Mouse (Mus musculus) CD4-positive, CD25-positive, alpha-beta regulatory T cell, adult 2 months (primary cell): ENCODE data around the gene Disp1.

ENCODE experiments used
- DNase-seq: peaks from one replicate; pipeline ENCODE4 v3.0.0-alpha.2; 2012; ENCODE audit warnings: low read depth, low spot score

Gene Disp1

GRCm38 (mm10) chr1:183163512-183164189 is 57.7 kb downstream of the Disp1 start:
- no peak for DNase-seq

- DNase-seq: no peak
Observed at GRCm38 (mm10) chr1:183161057-183161456, 60.3 kb downstream of the Disp1 start.

- DNase-seq: no peak
Observed at GRCm38 (mm10) chr1:183160188-183160587, 61.1 kb downstream of the Disp1 start.

GRCm38 (mm10) chr1:183159183-183159582 is 62.1 kb downstream of the Disp1 start:
- no peak for DNase-seq

GRCm38 (mm10) chr1:183155600-183155999 is 65.7 kb downstream of the Disp1 start:
- DNase-seq: no peak

- DNase-seq: peak; percentile 29
Observed at GRCm38 (mm10) chr1:183154296-183155204, 66.8 kb downstream of the Disp1 start.

- DNase-seq: no peak
Observed at GRCm38 (mm10) chr1:183153354-183153753, 68.0 kb downstream of the Disp1 start.

- DNase-seq: no peak
Observed at GRCm38 (mm10) chr1:183151510-183152319, 69.6 kb downstream of the Disp1 start.

GRCm38 (mm10) chr1:183150379-183150840 is 70.9 kb downstream of the Disp1 start:
- no peak for DNase-seq

GRCm38 (mm10) chr1:183149571-183150105 is 71.7 kb downstream of the Disp1 start:
- no peak for DNase-seq

GRCm38 (mm10) chr1:183147438-183147841 is 73.9 kb downstream of the Disp1 start:
- peak; percentile 37 for DNase-seq

GRCm38 (mm10) chr1:183146795-183147194 is 74.5 kb downstream of the Disp1 start:
- DNase-seq: no peak

- no peak for DNase-seq
Observed at GRCm38 (mm10) chr1:183146102-183146735, 75.1 kb downstream of the Disp1 start.

- peak; percentile 59 for DNase-seq
Observed at GRCm38 (mm10) chr1:183144602-183145205, 76.6 kb downstream of the Disp1 start.

GRCm38 (mm10) chr1:183143246-183143645 is 78.1 kb downstream of the Disp1 start:
- DNase-seq: no peak

GRCm38 (mm10) chr1:183142566-183142965 is 78.8 kb downstream of the Disp1 start:
- no peak for DNase-seq

GRCm38 (mm10) chr1:183141329-183141728 is 80.0 kb downstream of the Disp1 start:
- peak; percentile 22 for DNase-seq

GRCm38 (mm10) chr1:183140511-183141268 is 80.6 kb downstream of the Disp1 start:
- no peak for DNase-seq

GRCm38 (mm10) chr1:183138088-183138487 is 83.2 kb downstream of the Disp1 start:
- no peak for DNase-seq

- DNase-seq: peak; percentile 69
Observed at GRCm38 (mm10) chr1:183134427-183134826, 86.9 kb downstream of the Disp1 start.
